Mouse (Mus musculus): ENCODE measurements at regions not wholly inside any gene's neighbourhood (a gene's known extent, or its start where the extent isn't known, plus 50 kb on each side); places are given as distances from the start of the nearest gene placed in this dataset.

- 10% methylated on average over 18 of the region's 22 CpGs for WGBS
- Histone ChIP-seq H3K36me3 (ENCODE audit: control insufficient read depth, insufficient read depth, low read length) (no peaks in the 10 kb centered on the region), H3K27me3 (ENCODE audit: control insufficient read depth, insufficient read depth, low read length) (no peaks in the 10 kb centered on the region), H3K27ac (ENCODE audit: low read depth, low read length) (peak overlapping the region; percentile 20; the same call in 1 of the 2 replicates), H3K9me3 (ENCODE audit: control insufficient read depth, low read length) (no peaks in the 10 kb centered on the region; the same call in 1 of the 2 replicates), H3K9ac (ENCODE audit: low read length) (no peak overlapping the region), H3K4me1 (ENCODE audit: control insufficient read depth, insufficient read depth, low read length) (peaks cover 8% of the 10 kb centered on the region), H3K4me3 (ENCODE audit: low read depth, low read length) (no peak overlapping the region), H3K4me2 (peak overlapping the region; percentile 32)
- DNase-seq (ENCODE audit: low spot score, missing footprints): no peak
- no peak for ATAC-seq (ENCODE audit: low FRiP score)
Measured at GRCm38 (mm10) chr9:61537316-61538189, 165.4 kb downstream of the Tle3 start.

- DNase-seq (ENCODE audit: low spot score, missing footprints) (no peak), ATAC-seq (ENCODE audit: low FRiP score) (no peak)
- H3K4me1 ChIP-seq (ENCODE audit: control insufficient read depth, insufficient read depth, low read length): peaks cover 38% of the 10 kb centered on the region
- no peak overlapping the region for H3K4me3 ChIP-seq (ENCODE audit: low read depth, low read length)
- H3K27ac ChIP-seq (ENCODE audit: low read depth, low read length): no peak overlapping the region
- no peaks in the 10 kb centered on the region for H3K9me3 ChIP-seq (ENCODE audit: control insufficient read depth, low read length)
- no peak overlapping the region for H3K9ac ChIP-seq (ENCODE audit: low read length)
- WGBS: 85% methylated on average over 9 of the region's 9 CpGs
- H3K27me3 ChIP-seq (ENCODE audit: control insufficient read depth, insufficient read depth, low read length): no peaks in the 10 kb centered on the region
- no peak overlapping the region for H3K4me2 ChIP-seq
- H3K36me3 ChIP-seq (ENCODE audit: control insufficient read depth, insufficient read depth, low read length): no peaks in the 10 kb centered on the region
Measured at GRCm38 (mm10) chr9:61533237-61533636, 161.1 kb downstream of the Tle3 start.

GRCm38 (mm10) chr9:61530263-61531045 is 158.3 kb downstream of the Tle3 start:
- ATAC-seq (ENCODE audit: low FRiP score): peak; percentile 84
- Histone ChIP-seq H3K27ac (ENCODE audit: low read depth, low read length) (peak overlapping the region; percentile 75), H3K4me2 (peak overlapping the region; percentile 13; the same call in 1 of the 2 replicates), H3K4me1 (ENCODE audit: control insufficient read depth, insufficient read depth, low read length) (peaks cover 40% of the 10 kb centered on the region), H3K9me3 (ENCODE audit: control insufficient read depth, low read length) (no peaks in the 10 kb centered on the region), H3K9ac (ENCODE audit: low read length) (peak overlapping the region; percentile 30), H3K36me3 (ENCODE audit: control insufficient read depth, insufficient read depth, low read length) (no peaks in the 10 kb centered on the region), H3K4me3 (ENCODE audit: low read depth, low read length) (no peak overlapping the region), H3K27me3 (ENCODE audit: control insufficient read depth, insufficient read depth, low read length) (no peaks in the 10 kb centered on the region)
- WGBS: 18% methylated on average over 4 of the region's 4 CpGs
- peak; percentile 91 for DNase-seq (ENCODE audit: low spot score, missing footprints)

- Histone ChIP-seq H3K9me3 (ENCODE audit: control insufficient read depth, low read length) (no peaks in the 10 kb centered on the region), H3K27me3 (ENCODE audit: control insufficient read depth, insufficient read depth, low read length) (no peaks in the 10 kb centered on the region), H3K36me3 (ENCODE audit: control insufficient read depth, insufficient read depth, low read length) (no peaks in the 10 kb centered on the region), H3K4me1 (ENCODE audit: control insufficient read depth, insufficient read depth, low read length) (peaks cover 40% of the 10 kb centered on the region), H3K4me3 (ENCODE audit: low read depth, low read length) (no peak overlapping the region), H3K9ac (ENCODE audit: low read length) (no peak overlapping the region), H3K4me2 (no peak overlapping the region), H3K27ac (ENCODE audit: low read depth, low read length) (0 out of 2 replicates have a peak overlapping the region, but pooled peaks have one; percentile 1)
- ATAC-seq (ENCODE audit: low FRiP score) (no peak; the same call in 1 of the 2 replicates), DNase-seq (ENCODE audit: low spot score, missing footprints) (peak; percentile 87)
- 29% methylated on average over 12 of the region's 12 CpGs for WGBS
Measured at GRCm38 (mm10) chr9:61528286-61528865, 156.2 kb downstream of the Tle3 start.

- H3K36me3 ChIP-seq (ENCODE audit: control insufficient read depth, insufficient read depth, low read length): no peaks in the 10 kb centered on the region
- no peak for DNase-seq (ENCODE audit: low spot score, missing footprints)
- H3K4me1 ChIP-seq (ENCODE audit: control insufficient read depth, insufficient read depth, low read length): peaks cover 40% of the 10 kb centered on the region
- H3K9ac ChIP-seq (ENCODE audit: low read length): no peak overlapping the region
- H3K9me3 ChIP-seq (ENCODE audit: control insufficient read depth, low read length): peaks cover 5% of the 10 kb centered on the region; the same call in 1 of the 2 replicates
- H3K4me3 ChIP-seq (ENCODE audit: low read depth, low read length): no peak overlapping the region
- WGBS: 82% methylated on average over 5 of the region's 5 CpGs
- H3K4me2 ChIP-seq: no peak overlapping the region
- H3K27ac ChIP-seq (ENCODE audit: low read depth, low read length): 0 out of 2 replicates have a peak overlapping the region, but pooled peaks have one; percentile 0
- no peak for ATAC-seq (ENCODE audit: low FRiP score)
- no peaks in the 10 kb centered on the region for H3K27me3 ChIP-seq (ENCODE audit: control insufficient read depth, insufficient read depth, low read length)
Measured at GRCm38 (mm10) chr9:61527491-61528056, 155.4 kb downstream of the Tle3 start.

GRCm38 (mm10) chr9:61520136-61520535 is 148.0 kb downstream of the Tle3 start:
- 89% methylated on average over 5 of the region's 5 CpGs for WGBS
- DNase-seq (ENCODE audit: low spot score, missing footprints) (no peak), ATAC-seq (ENCODE audit: low FRiP score) (no peak)
- Histone ChIP-seq H3K9ac (ENCODE audit: low read length) (no peak overlapping the region), H3K4me2 (no peak overlapping the region), H3K9me3 (ENCODE audit: control insufficient read depth, low read length) (peaks cover 9% of the 10 kb centered on the region), H3K4me1 (ENCODE audit: control insufficient read depth, insufficient read depth, low read length) (no peaks in the 10 kb centered on the region), H3K27ac (ENCODE audit: low read depth, low read length) (no peak overlapping the region), H3K36me3 (ENCODE audit: control insufficient read depth, insufficient read depth, low read length) (no peaks in the 10 kb centered on the region), H3K27me3 (ENCODE audit: control insufficient read depth, insufficient read depth, low read length) (no peaks in the 10 kb centered on the region), H3K4me3 (ENCODE audit: low read depth, low read length) (no peak overlapping the region)

GRCm38 (mm10) chr9:61517906-61518305 is 145.7 kb downstream of the Tle3 start:
- 86% methylated on average over 7 of the region's 7 CpGs for WGBS
- DNase-seq (ENCODE audit: low spot score, missing footprints): no peak

GRCm38 (mm10) chr9:61511436-61511835 is 139.3 kb downstream of the Tle3 start:
- Histone ChIP-seq H3K4me3 (ENCODE audit: low read depth, low read length) (no peak overlapping the region), H3K4me2 (no peak overlapping the region), H3K9me3 (ENCODE audit: control insufficient read depth, low read length) (no peaks in the 10 kb centered on the region), H3K4me1 (ENCODE audit: control insufficient read depth, insufficient read depth, low read length) (peaks cover 11% of the 10 kb centered on the region; the same call in 1 of the 2 replicates), H3K27me3 (ENCODE audit: control insufficient read depth, insufficient read depth, low read length) (peaks cover 5% of the 10 kb centered on the region; the same call in 1 of the 2 replicates), H3K36me3 (ENCODE audit: control insufficient read depth, insufficient read depth, low read length) (no peaks in the 10 kb centered on the region), H3K9ac (ENCODE audit: low read length) (no peak overlapping the region), H3K27ac (ENCODE audit: low read depth, low read length) (no peak overlapping the region)
- peak; percentile 72 for DNase-seq (ENCODE audit: low spot score, missing footprints)
- no peak for ATAC-seq (ENCODE audit: low FRiP score)

More at GRCm38 (mm10) chr9:61517906-61518305, 145.7 kb downstream of the Tle3 start:
- ATAC-seq (ENCODE audit: low FRiP score): no peak
- H3K27ac ChIP-seq (ENCODE audit: low read depth, low read length): no peak overlapping the region
- no peaks in the 10 kb centered on the region for H3K4me1 ChIP-seq (ENCODE audit: control insufficient read depth, insufficient read depth, low read length)
- no peak overlapping the region for H3K4me2 ChIP-seq
- no peaks in the 10 kb centered on the region for H3K27me3 ChIP-seq (ENCODE audit: control insufficient read depth, insufficient read depth, low read length)
- no peak overlapping the region for H3K9ac ChIP-seq (ENCODE audit: low read length)
- peaks cover 7% of the 10 kb centered on the region for H3K9me3 ChIP-seq (ENCODE audit: control insufficient read depth, low read length)
- no peaks in the 10 kb centered on the region for H3K36me3 ChIP-seq (ENCODE audit: control insufficient read depth, insufficient read depth, low read length)
- no peak overlapping the region for H3K4me3 ChIP-seq (ENCODE audit: low read depth, low read length)
